Mouse (Mus musculus): Measurements from ENCODE around the gene Vps52.

GRCm38 (mm10) chr17:33925406-33926116 is 30.1 kb upstream of the Vps52 start:
- no peak for TF ChIP-seq POLR2A (IDR thresholded peaks at IDR 0.05; ENCODE audit: insufficient read depth, low read depth, low read length)
- TF ChIP-seq CTCF (IDR thresholded peaks at IDR 0.05), result 0 out of 2 replicates have a peak, but pooled peaks have one; percentile 10

All from heart, adult 2 months (tissue).